Mouse (Mus musculus): ENCODE data around the gene Cxadr. TPM values are rescaled to one million over a fixed set of nuclear protein-coding genes. Genes with fewer than 3 reads are reported as not detected.

Cxadr gene
- polyA plus RNA-seq, 1 experiment from 2014 or later = 46.4 TPM

GRCm38 (mm10) chr16:78371491-78372046 lies 70.3 kb downstream of the Cxadr start:
- Histone ChIP-seq H3K9ac (ENCODE audit: low read length) (no peak overlapping the region), H3K36me3 (ENCODE audit: control insufficient read depth, insufficient read depth, low read length) (peaks cover 2% of the 10 kb centered on the region; the same call in 1 of the 2 replicates), H3K27me3 (ENCODE audit: control insufficient read depth, insufficient read depth, low read length) (no peaks in the 10 kb centered on the region), H3K9me3 (ENCODE audit: control insufficient read depth, low read length) (no peaks in the 10 kb centered on the region), H3K27ac (ENCODE audit: low read depth, low read length) (no peak overlapping the region), H3K4me3 (ENCODE audit: low read depth, low read length) (no peak overlapping the region), H3K4me2 (ENCODE audit: low read depth) (no peak overlapping the region), H3K4me1 (ENCODE audit: control insufficient read depth, insufficient read depth, low read length) (no peaks in the 10 kb centered on the region)
- ATAC-seq (ENCODE audit: insufficient read depth, low FRiP score, low TSS enrichment) (no peak), DNase-seq (ENCODE audit: low spot score) (no peak)
- WGBS = 85% methylated on average over 7 of the region's 7 CpGs

GRCm38 (mm10) chr16:78372786-78373185 lies 71.5 kb downstream of the Cxadr start:
- Histone ChIP-seq H3K4me3 (ENCODE audit: low read depth, low read length) (no peak overlapping the region), H3K36me3 (ENCODE audit: control insufficient read depth, insufficient read depth, low read length) (peaks cover 1% of the 10 kb centered on the region; the same call in 1 of the 2 replicates), H3K4me1 (ENCODE audit: control insufficient read depth, insufficient read depth, low read length) (no peaks in the 10 kb centered on the region), H3K9ac (ENCODE audit: low read length) (no peak overlapping the region), H3K4me2 (ENCODE audit: low read depth) (no peak overlapping the region), H3K27ac (ENCODE audit: low read depth, low read length) (no peak overlapping the region), H3K27me3 (ENCODE audit: control insufficient read depth, insufficient read depth, low read length) (no peaks in the 10 kb centered on the region), H3K9me3 (ENCODE audit: control insufficient read depth, low read length) (no peaks in the 10 kb centered on the region)
- DNase-seq (ENCODE audit: low spot score) = no peak
- ATAC-seq (ENCODE audit: insufficient read depth, low FRiP score, low TSS enrichment) = no peak
- WGBS = 85% methylated on average over 5 of the region's 5 CpGs

DNA sequence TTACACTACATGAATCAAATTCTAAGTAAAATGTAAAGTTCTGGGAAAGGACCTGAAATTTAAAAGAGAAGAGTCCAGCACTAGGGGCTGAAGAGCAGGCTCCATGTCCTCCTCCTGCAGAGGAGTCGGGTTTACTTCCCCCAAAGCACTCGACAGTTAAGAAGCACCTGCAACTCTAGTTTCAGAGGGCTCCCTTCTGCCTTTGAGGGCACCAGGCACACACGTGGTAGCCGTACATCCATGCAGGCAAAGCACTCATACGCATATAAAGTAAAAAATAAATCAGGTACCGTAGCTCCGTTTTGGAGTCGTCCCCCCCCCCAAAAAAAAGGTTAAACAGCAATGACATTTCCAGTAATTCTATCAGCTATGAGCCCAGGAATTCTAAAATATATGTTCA lies 72.5 kb downstream of the Cxadr start:
- 82% methylated on average over 8 of the region's 8 CpGs for WGBS
- Histone ChIP-seq H3K27me3 (ENCODE audit: control insufficient read depth, insufficient read depth, low read length) (no peaks in the 10 kb centered on the region), H3K4me1 (ENCODE audit: control insufficient read depth, insufficient read depth, low read length) (no peaks in the 10 kb centered on the region), H3K4me2 (ENCODE audit: low read depth) (no peak overlapping the region), H3K36me3 (ENCODE audit: control insufficient read depth, insufficient read depth, low read length) (no peaks in the 10 kb centered on the region), H3K27ac (ENCODE audit: low read depth, low read length) (no peak overlapping the region), H3K4me3 (ENCODE audit: low read depth, low read length) (no peak overlapping the region), H3K9me3 (ENCODE audit: control insufficient read depth, low read length) (no peaks in the 10 kb centered on the region), H3K9ac (ENCODE audit: low read length) (no peak overlapping the region)
- no peak for DNase-seq (ENCODE audit: low spot score)
- no peak for ATAC-seq (ENCODE audit: insufficient read depth, low FRiP score, low TSS enrichment)

GRCm38 (mm10) chr16:78375222-78375621 lies 73.9 kb downstream of the Cxadr start:
- H3K27ac ChIP-seq (ENCODE audit: low read depth, low read length) = no peak overlapping the region
- ATAC-seq (ENCODE audit: insufficient read depth, low FRiP score, low TSS enrichment) (no peak), DNase-seq (ENCODE audit: low spot score) (peak; percentile 16)
- no peaks in the 10 kb centered on the region for H3K4me1 ChIP-seq (ENCODE audit: control insufficient read depth, insufficient read depth, low read length)
- H3K36me3 ChIP-seq (ENCODE audit: control insufficient read depth, insufficient read depth, low read length) = no peaks in the 10 kb centered on the region
- 66% methylated on average over 10 of the region's 10 CpGs for WGBS
- H3K27me3 ChIP-seq (ENCODE audit: control insufficient read depth, insufficient read depth, low read length) = no peaks in the 10 kb centered on the region
- no peak overlapping the region; the same call in 1 of the 2 replicates for H3K9ac ChIP-seq (ENCODE audit: low read length)
- H3K4me2 ChIP-seq (ENCODE audit: low read depth) = peak overlapping the region; percentile 70
- H3K9me3 ChIP-seq (ENCODE audit: control insufficient read depth, low read length) = no peaks in the 10 kb centered on the region
- H3K4me3 ChIP-seq (ENCODE audit: low read depth, low read length) = peak overlapping the region; percentile 85

- no peaks in the 10 kb centered on the region for H3K9me3 ChIP-seq (ENCODE audit: control insufficient read depth, low read length)
- H3K9ac ChIP-seq (ENCODE audit: low read length) = peak overlapping the region; percentile 95
- no peaks in the 10 kb centered on the region for H3K4me1 ChIP-seq (ENCODE audit: control insufficient read depth, insufficient read depth, low read length)
- no peaks in the 10 kb centered on the region for H3K27me3 ChIP-seq (ENCODE audit: control insufficient read depth, insufficient read depth, low read length)
- H3K36me3 ChIP-seq (ENCODE audit: control insufficient read depth, insufficient read depth, low read length) = no peaks in the 10 kb centered on the region
- H3K27ac ChIP-seq (ENCODE audit: low read depth, low read length) = peak overlapping the region; percentile 62
- ATAC-seq (ENCODE audit: insufficient read depth, low FRiP score, low TSS enrichment) (peak; percentile 73), DNase-seq (ENCODE audit: low spot score) (peak; percentile 76)
- H3K4me3 ChIP-seq (ENCODE audit: low read depth, low read length) = peak overlapping the region; percentile 85
- H3K4me2 ChIP-seq (ENCODE audit: low read depth) = peak overlapping the region; percentile 70
- WGBS = under 1% methylated on average over 56 of the region's 100 CpGs
These were observed 74.8 kb downstream of the Cxadr start for GRCm38 (mm10) chr16:78375821-78376691.

DNA sequence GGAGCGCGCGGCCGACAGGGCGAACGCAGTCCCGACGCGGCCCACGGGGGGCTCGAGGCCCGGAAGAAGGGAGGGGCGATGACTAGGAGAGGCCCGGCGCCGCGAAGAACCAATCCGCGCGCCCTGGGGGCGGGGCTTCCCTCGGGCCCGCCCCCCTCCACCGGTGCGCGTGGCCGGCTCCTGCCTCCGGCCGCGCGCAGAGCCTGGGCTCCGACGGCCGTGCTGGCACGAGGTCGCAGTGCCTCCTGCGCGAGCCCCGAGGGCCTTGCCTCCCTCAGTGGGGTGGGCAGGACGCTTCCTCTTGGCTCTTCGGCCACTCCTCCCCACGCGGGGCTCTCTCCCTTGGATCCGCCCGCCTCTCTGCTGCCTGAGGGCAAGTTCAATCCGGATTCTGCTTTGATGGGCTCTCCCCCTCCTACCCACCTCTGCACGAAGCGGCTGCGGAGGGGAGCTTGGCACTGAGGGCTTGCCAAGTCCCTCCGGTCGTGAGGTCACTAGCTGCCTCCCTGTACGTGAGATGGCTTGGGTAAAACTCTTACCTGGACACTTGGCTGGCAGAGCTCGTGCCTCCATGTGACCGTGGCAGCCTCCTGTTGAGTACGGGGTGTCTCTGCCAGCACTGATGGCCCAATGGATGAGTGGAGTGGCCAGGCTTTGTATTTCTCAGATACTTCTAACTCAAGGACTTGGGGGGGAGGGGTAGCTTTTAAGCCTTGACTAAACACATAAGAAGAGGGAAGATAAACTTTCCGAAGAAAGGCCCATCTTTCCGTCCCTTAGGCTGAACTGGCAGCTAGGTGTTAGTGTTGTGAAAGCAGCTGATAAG lies 75.7 kb downstream of the Cxadr start, which contains the start of gene Btg3:
Btg3 (minus strand) TSS at position 448 of the 826 bp plus-strand sequence.
- Histone ChIP-seq H3K9me3 (ENCODE audit: control insufficient read depth, low read length) (no peaks in the 10 kb centered on the region), H3K9ac (ENCODE audit: low read length) (peak within 1 kb of the TSS; percentile 95), H3K4me2 (ENCODE audit: low read depth) (peak within 1 kb of the TSS; percentile 70), H3K36me3 (ENCODE audit: control insufficient read depth, insufficient read depth, low read length) (no peaks in the 10 kb centered on the region), H3K27me3 (ENCODE audit: control insufficient read depth, insufficient read depth, low read length) (no peaks in the 10 kb centered on the region), H3K4me1 (ENCODE audit: control insufficient read depth, insufficient read depth, low read length) (no peaks in the 10 kb centered on the region), H3K27ac (ENCODE audit: low read depth, low read length) (peak within 1 kb of the TSS; percentile 62), H3K4me3 (ENCODE audit: low read depth, low read length) (peak within 1 kb of the TSS; percentile 85)
- peak; percentile 97 for DNase-seq (ENCODE audit: low spot score)
- ATAC-seq (ENCODE audit: insufficient read depth, low FRiP score, low TSS enrichment) = peak; percentile 96
- 4% methylated on average over 39 of the region's 57 CpGs for WGBS

DNA sequence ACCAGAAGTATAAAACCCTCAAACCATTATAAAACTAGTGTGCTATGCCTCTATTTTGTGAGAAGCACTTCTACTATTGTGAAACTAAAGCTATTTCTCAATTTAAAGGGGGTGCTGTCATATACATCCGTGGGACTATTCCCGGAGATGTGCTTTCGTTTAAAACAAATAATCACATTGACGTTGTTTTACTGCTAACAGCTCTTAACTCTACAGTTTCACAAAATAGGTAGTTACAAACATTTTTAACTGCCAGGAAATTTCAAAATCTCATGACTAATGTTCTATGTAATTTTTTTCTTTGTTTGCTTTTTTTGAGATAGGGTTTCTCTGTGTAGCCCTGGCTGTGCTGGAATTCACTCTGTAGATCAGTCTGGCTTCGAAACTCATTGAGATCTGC lies 77.2 kb downstream of the Cxadr start:
- no peaks in the 10 kb centered on the region for H3K36me3 ChIP-seq (ENCODE audit: control insufficient read depth, insufficient read depth, low read length)
- H3K4me2 ChIP-seq (ENCODE audit: low read depth) = no peak overlapping the region
- no peak overlapping the region for H3K27ac ChIP-seq (ENCODE audit: low read depth, low read length)
- H3K9ac ChIP-seq (ENCODE audit: low read length) = no peak overlapping the region
- no peaks in the 10 kb centered on the region for H3K4me1 ChIP-seq (ENCODE audit: control insufficient read depth, insufficient read depth, low read length)
- 92% methylated on average over 5 of the region's 5 CpGs for WGBS
- ATAC-seq (ENCODE audit: insufficient read depth, low FRiP score, low TSS enrichment) = no peak
- DNase-seq (ENCODE audit: low spot score) = no peak
- H3K9me3 ChIP-seq (ENCODE audit: control insufficient read depth, low read length) = no peaks in the 10 kb centered on the region
- H3K4me3 ChIP-seq (ENCODE audit: low read depth, low read length) = no peak overlapping the region
- no peaks in the 10 kb centered on the region for H3K27me3 ChIP-seq (ENCODE audit: control insufficient read depth, insufficient read depth, low read length)

DNA sequence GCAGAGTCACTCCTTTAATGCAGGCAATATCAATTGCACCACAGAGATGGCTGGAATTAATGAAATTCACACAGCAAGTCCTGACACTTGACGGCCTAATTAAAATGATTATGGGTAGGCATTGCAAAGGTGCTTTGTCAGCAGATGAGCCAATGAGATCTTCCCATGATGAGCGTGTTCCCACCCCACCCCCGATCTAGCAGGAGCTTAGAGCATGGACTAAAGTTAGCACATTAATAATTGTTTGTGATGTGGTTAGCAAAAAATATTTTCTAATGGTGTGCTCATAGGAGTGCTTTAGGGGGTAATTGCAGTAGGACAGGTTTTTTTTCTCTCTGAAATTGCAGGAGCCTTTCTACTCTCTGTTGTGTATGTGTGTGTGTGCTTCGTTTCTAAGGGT lies 87.8 kb downstream of the Cxadr start:
- no peak overlapping the region for H3K4me2 ChIP-seq (ENCODE audit: low read depth)
- no peak for ATAC-seq (ENCODE audit: insufficient read depth, low FRiP score, low TSS enrichment)
- H3K9ac ChIP-seq (ENCODE audit: low read length) = no peak overlapping the region
- no peak for DNase-seq (ENCODE audit: low spot score)
- 77% methylated on average over 4 of the region's 4 CpGs for WGBS
- H3K27me3 ChIP-seq (ENCODE audit: control insufficient read depth, insufficient read depth, low read length) = no peaks in the 10 kb centered on the region
- H3K4me1 ChIP-seq (ENCODE audit: control insufficient read depth, insufficient read depth, low read length) = no peaks in the 10 kb centered on the region
- H3K36me3 ChIP-seq (ENCODE audit: control insufficient read depth, insufficient read depth, low read length) = no peaks in the 10 kb centered on the region
- H3K9me3 ChIP-seq (ENCODE audit: control insufficient read depth, low read length) = no peaks in the 10 kb centered on the region
- H3K4me3 ChIP-seq (ENCODE audit: low read depth, low read length) = no peak overlapping the region
- no peak overlapping the region for H3K27ac ChIP-seq (ENCODE audit: low read depth, low read length)

Data from neural tube, embryonic 11.5 days (tissue).